Mouse (Mus musculus) megakaryocyte, embryonic 14.5 days (primary cell): Measurements from ENCODE around the gene Setd1a.

Experiments
- FLI1 ChIP-seq: IDR thresholded peaks from 2 replicates; pipeline ENCODE4 v1.6.1; 2012; ENCODE audit warnings: low read length, inconsistent platforms, mixed read lengths
- GATA1 ChIP-seq: IDR thresholded peaks from 3 replicates; pipeline ENCODE4 v1.6.1; 2012; ENCODE audit warnings: mixed read lengths, low read length, inconsistent platforms, borderline replicate concordance

- TF ChIP-seq GATA1: no peak
- TF ChIP-seq FLI1: no peak
These were observed 37.9 kb downstream of the Setd1a start for GRCm38 (mm10) chr7:127814241-127814921.
